Mouse (Mus musculus) small intestine, adult 2 months (tissue): ENCODE measurements around the gene Capzb. TPM values are rescaled to one million over a fixed set of nuclear protein-coding genes. Genes with fewer than 3 reads are reported as not detected.

Experiments used
- H3K27ac ChIP-seq: fragments of 200-500 bp; 2 replicates; pipeline ENCODE4 v1.5.1; 2012; ENCODE audit warnings: low read depth, low read length, control low read depth, inconsistent platforms; ENCODE audit not compliant: insufficient read depth
- H3K27me3 ChIP-seq: fragments of 200-500 bp; 2 replicates; pipeline ENCODE4 v1.6.1; 2012; ENCODE audit warnings: mild to moderate bottlenecking, moderate library complexity, low read length, inconsistent platforms; ENCODE audit not compliant: control insufficient read depth, insufficient read depth
- H3K36me3 ChIP-seq: fragments of 200-500 bp; 2 replicates; pipeline ENCODE4 v1.6.1; 2012; ENCODE audit warnings: mild to moderate bottlenecking, low read length, control low read depth, inconsistent platforms; ENCODE audit not compliant: control insufficient read depth, insufficient read depth
- H3K4me1 ChIP-seq: fragments of 200-500 bp; 2 replicates; pipeline ENCODE4 v1.6.1; 2012; ENCODE audit warnings: low read length, inconsistent platforms, mixed read lengths; ENCODE audit not compliant: control insufficient read depth, insufficient read depth, insufficient read length
- H3K4me3 ChIP-seq: fragments of 200-500 bp; 2 replicates; pipeline ENCODE4 v1.5.1; 2012; ENCODE audit warnings: low read depth, mild to moderate bottlenecking, control low read depth, inconsistent platforms, low read length, moderate library complexity
- CTCF ChIP-seq: fragments of 200-500 bp; IDR thresholded peaks from 2 replicates; pipeline ENCODE4 v1.5.1; 2012; ENCODE audit warnings: low read depth, mild to moderate bottlenecking, control low read depth, inconsistent platforms, low read length, moderate library complexity, mixed read lengths; ENCODE audit not compliant: insufficient replicate concordance, insufficient read length; ENCODE audit errors: extremely low read depth
- POLR2A ChIP-seq: fragments of 200-500 bp; IDR thresholded peaks from 2 replicates; pipeline ENCODE4 v1.6.1; 2012; ENCODE audit warnings: low read depth, mild to moderate bottlenecking, control low read depth, inconsistent platforms, low read length, moderate library complexity
- WGBS: fragments of 180-500 bp; shearing (Covaris S2); methylation state at CpG from one replicate; pipeline ENCODE4 v1.1.7; 2018; 5-methylcytosine and 5-hydroxymethylcytosine counted together
- polyA plus RNA-seq: library from polyadenylated mRNA; depleted of rRNA; stranded (reverse); fragments of >200 nt; gene quantifications from 2 replicates; pipeline ENCODE4 v1.2.3, GENCODE M21; 2012

Capzb gene
- polyA plus RNA-seq, 1 experiment: 390 TPM

DNA sequence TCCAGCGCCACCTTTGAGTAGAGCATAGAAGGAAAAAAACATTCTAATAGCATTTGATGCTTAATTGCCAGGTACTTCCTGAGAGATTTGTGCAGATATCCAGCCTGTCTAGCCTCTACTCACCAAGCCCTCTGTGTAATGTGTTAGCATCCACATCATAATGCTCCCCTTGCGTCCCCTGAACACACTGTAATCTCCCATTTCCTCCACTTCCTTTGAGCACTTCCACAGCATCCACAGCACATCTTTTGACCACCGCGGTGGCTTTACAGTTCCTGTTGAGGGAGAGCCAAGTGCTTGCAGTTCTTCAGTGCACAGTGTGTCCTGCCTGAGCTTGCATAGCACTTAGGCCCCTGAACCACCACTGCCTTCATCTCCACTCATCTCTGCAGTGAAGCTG, 29.1 kb downstream of the Capzb start:
- no peak overlapping the region for H3K4me3 ChIP-seq
- H3K4me1 ChIP-seq: peaks cover 27% of the 10 kb centered on the region
- H3K27ac ChIP-seq: no peak overlapping the region
- H3K36me3 ChIP-seq: peaks cover 11% of the 10 kb centered on the region
- 80% methylated on average over 4 of the region's 4 CpGs for WGBS
- H3K27me3 ChIP-seq: no peaks in the 10 kb centered on the region
- TF ChIP-seq POLR2A (no peak), CTCF (no peak)

DNA sequence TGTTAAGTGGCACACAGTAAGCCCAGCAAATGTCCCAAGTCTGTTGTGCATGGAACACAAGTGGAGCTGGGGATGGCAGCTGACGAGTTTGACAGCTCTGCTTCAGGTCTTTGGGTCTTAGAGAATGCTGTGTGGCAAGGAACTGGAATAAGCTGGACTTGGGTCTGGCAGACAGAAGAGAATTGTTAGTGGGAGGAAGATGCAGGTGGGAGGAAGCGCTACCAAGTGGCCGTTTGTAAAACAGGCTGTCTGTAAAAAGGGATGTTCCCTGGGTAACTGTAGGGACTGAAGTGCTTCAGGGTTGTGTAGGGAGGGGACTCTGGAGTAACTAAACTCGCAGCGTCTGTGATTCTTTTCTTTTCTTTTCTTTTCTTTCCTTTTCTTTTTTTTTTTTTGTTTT, 32.4 kb downstream of the Capzb start:
- Histone ChIP-seq H3K36me3 (peaks cover 10% of the 10 kb centered on the region), H3K4me1 (peaks cover 21% of the 10 kb centered on the region), H3K27ac (no peak overlapping the region), H3K4me3 (no peak overlapping the region), H3K27me3 (no peaks in the 10 kb centered on the region)
- TF ChIP-seq POLR2A: no peak
- no peak for TF ChIP-seq CTCF
- 67% methylated on average over 5 of the region's 5 CpGs for WGBS

DNA sequence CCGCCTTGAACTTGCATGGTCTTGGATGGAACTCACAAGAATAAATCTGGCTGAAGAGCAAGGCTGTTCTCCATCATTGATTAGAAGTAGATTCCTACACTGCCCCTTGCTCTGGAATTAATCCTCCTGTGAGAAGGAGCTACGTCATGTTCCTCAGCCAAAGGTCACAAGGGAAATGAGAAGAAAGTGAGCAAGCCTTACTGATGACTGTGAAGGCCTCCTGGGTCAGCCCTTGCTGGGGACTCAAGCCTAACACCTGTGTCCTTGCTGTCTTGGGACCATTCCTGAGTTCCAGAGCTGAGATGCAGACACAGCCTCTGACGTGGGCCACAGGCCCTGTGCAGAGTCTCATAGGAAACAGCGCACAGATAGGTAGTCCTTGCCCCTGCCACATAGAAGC, 33.2 kb downstream of the Capzb start:
- no peak for TF ChIP-seq POLR2A
- no peak for TF ChIP-seq CTCF
- 74% methylated on average over 4 of the region's 4 CpGs for WGBS
- no peak overlapping the region for H3K4me3 ChIP-seq
- H3K4me1 ChIP-seq: peaks cover 25% of the 10 kb centered on the region
- H3K27ac ChIP-seq: no peak overlapping the region
- H3K27me3 ChIP-seq: no peaks in the 10 kb centered on the region
- H3K36me3 ChIP-seq: peaks cover 10% of the 10 kb centered on the region

DNA sequence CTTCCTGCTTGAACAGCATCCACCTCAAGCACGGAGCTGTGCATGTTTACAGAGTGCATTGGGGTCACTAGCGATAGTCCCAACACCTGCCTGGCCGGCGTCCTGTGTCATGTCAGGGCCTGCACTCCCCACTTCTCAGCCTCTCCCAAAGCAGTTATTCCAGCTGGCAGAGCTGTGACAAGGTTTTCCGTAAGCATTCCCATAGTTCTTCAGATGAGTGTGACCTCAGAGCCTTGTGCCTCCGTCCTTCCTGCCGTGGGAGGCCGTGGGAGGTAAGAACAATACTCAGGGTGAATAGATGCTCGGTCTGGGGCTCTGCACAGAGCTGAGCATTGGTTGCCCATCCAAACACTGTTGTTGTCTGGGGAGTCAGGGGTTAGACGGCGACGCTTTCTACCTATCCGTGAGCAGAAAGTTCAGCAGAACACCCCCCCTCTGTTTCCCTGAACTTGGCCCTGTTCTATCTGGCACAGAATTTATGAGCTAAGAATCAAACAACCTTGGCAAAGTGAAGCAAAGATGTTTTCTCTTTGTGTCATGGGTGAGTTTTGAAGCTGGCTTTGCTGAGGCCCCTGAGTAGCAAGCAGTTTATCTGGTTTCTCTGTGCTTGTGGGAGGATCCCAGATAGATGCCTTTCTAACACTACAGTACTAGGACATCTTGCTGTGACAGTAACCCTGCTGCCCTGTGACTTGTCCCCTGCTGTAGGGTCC, 34.0 kb downstream of the Capzb start:
- TF ChIP-seq CTCF (no peak), POLR2A (no peak)
- H3K27ac ChIP-seq: no peak overlapping the region
- 68% methylated on average over 13 of the region's 13 CpGs for WGBS

DNA sequence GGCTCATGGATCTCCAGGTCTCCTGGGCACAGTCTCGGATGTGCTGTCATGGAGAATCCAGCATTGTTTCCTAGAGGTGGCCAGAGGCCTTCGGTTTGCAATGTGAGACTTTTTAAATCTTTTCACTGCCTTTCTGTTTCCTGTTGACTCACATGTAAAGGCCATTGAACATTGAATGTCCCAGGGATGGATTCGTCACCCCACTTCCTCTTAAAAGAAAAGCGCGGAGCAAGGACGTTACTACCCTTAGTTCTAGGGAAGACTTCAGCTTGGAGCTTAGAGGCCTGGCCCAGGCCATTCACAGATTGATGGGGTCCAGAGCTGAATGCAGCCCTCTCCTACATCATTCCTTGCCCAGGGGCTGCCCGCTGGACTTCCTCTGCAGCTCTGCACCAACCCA, 35.2 kb downstream of the Capzb start:
- Histone ChIP-seq H3K27me3 (no peaks in the 10 kb centered on the region), H3K4me1 (peaks cover 35% of the 10 kb centered on the region), H3K27ac (no peak overlapping the region), H3K4me3 (no peak overlapping the region), H3K36me3 (peaks cover 12% of the 10 kb centered on the region)
- 86% methylated on average over 7 of the region's 7 CpGs for WGBS
- no peak for TF ChIP-seq POLR2A
- no peak for TF ChIP-seq CTCF

More for the DNA sequence above, 34.0 kb downstream of the Capzb start:
- peaks cover 32% of the 10 kb centered on the region for H3K4me1 ChIP-seq
- H3K4me3 ChIP-seq: no peak overlapping the region
- H3K27me3 ChIP-seq: no peaks in the 10 kb centered on the region
- H3K36me3 ChIP-seq: peaks cover 11% of the 10 kb centered on the region

DNA sequence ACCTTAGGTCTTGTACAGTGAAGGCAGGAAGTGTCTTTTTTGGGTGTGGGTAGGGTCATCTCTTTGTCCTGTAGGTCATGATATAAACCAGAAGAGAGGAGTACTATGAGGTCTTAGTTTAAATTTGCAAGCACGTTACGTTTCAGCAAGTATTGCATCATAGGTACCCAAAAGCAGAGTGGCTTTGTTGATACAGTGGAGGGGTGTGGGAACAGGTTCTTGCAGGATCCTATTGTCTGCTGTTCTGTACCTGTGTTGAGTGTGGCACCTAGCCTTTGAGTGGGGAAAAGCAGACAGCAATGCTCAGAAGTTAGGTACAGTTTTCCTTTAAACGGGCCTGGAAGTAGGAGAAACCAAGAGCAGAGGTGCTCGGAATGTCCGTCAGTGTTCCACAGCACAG, 36.6 kb downstream of the Capzb start:
- peaks cover 35% of the 10 kb centered on the region for H3K4me1 ChIP-seq
- WGBS: 79% methylated on average over 5 of the region's 5 CpGs

DNA sequence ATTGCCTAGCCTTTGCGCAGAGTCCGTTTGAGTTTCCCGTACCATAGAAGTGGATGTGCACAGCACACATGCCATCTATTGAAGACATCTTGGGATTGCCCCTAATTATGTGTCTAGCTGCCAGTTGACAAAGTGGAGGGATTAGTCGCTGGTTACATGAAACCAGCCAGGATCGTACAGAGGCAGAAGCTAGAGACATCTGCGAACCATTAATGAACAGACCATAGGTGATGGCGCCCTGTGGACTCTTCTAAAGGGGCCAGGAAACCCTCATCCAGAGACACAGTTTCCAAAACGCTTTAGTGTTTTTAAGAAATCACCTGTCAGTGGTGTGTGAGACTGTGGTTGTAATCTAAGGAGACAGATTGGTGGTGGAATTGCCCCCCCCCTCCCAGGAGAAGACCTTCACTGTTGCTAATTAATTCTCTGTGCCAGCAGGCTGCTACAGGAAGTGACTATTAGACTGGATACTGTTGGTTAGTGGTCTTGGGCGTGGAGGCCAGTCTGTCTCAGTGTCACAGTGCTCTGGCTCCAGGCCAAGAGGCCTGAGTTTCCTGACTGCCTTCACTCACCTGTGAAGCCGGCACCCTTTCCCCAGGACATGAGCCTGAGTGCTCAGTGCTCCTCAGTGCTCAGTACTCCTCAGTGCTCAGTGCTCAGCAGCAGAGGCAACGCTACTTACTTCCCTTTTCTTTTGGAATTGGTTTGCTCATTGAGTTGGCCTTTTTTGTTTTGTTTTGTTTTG, 37.8 kb downstream of the Capzb start:
- peaks cover 35% of the 10 kb centered on the region for H3K4me1 ChIP-seq

More for the DNA sequence above, 36.6 kb downstream of the Capzb start:
- no peak for TF ChIP-seq CTCF
- no peak for TF ChIP-seq POLR2A
- peaks cover 12% of the 10 kb centered on the region for H3K36me3 ChIP-seq
- H3K4me3 ChIP-seq: no peak overlapping the region
- H3K27ac ChIP-seq: no peak overlapping the region
- no peaks in the 10 kb centered on the region for H3K27me3 ChIP-seq

DNA sequence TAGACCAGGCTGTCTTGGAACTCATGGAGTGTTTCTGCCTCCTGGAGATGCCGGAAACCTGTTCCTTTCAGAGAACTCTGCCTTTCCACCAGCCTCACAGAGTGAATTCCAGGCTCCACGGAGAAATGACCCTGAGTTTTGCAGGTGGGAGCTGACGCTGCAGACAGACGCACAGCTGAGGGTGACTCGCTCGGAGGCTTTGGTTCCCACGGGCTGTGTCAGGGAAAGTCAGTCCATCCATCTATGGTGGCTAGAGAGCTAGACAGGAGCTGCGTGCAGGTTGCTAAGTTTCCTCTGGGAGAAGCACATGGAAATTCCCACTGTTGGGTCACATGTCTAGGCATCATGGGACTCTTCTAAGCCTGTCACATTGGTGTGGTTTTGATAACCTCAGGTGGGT, 38.5 kb downstream of the Capzb start:
- Histone ChIP-seq H3K36me3 (peaks cover 11% of the 10 kb centered on the region), H3K27me3 (no peaks in the 10 kb centered on the region), H3K4me3 (no peak overlapping the region), H3K4me1 (peaks cover 30% of the 10 kb centered on the region), H3K27ac (peak overlapping the region; percentile 38)
- 73% methylated on average over 8 of the region's 8 CpGs for WGBS
- TF ChIP-seq POLR2A: no peak
- no peak for TF ChIP-seq CTCF

More for the DNA sequence above, 37.8 kb downstream of the Capzb start:
- Histone ChIP-seq H3K36me3 (peaks cover 14% of the 10 kb centered on the region), H3K27ac (peak overlapping the region; percentile 38), H3K4me3 (no peak overlapping the region), H3K27me3 (no peaks in the 10 kb centered on the region)
- TF ChIP-seq CTCF: no peak
- no peak for TF ChIP-seq POLR2A
- 54% methylated on average over 11 of the region's 11 CpGs for WGBS
